Mouse (Mus musculus): Measurements from ENCODE around the gene Tgfbr3. TPM values are rescaled to one million over a fixed set of nuclear protein-coding genes. Genes with fewer than 3 reads are reported as not detected.
"Not testable (repeated sequence)": the region's sequence is repeated elsewhere in the genome, so short reads cannot be mapped to it uniquely, and the experiment has no call there.

Tgfbr3 gene
- polyA plus RNA-seq, 1 experiment from 2014 or later = 6.1 TPM

- Histone ChIP-seq H3K4me2 (no peak overlapping the region), H3K9ac (no peak overlapping the region), H3K9me3 (no peaks in the 10 kb centered on the region), H3K27me3 (no peaks in the 10 kb centered on the region), H3K36me3 (no peaks in the 10 kb centered on the region), H3K27ac (no peak overlapping the region), H3K4me1 (replicated peaks) (no peaks in the 10 kb centered on the region; the same call in 1 of the 2 replicates), H3K4me3 (no peak overlapping the region)
- 86% methylated on average over 9 of the region's 9 CpGs for WGBS
- no peak for ATAC-seq (ENCODE audit: low FRiP score)
Measured at GRCm38 (mm10) chr5:107229037-107229436, 60.4 kb downstream of the Tgfbr3 start.

DNA sequence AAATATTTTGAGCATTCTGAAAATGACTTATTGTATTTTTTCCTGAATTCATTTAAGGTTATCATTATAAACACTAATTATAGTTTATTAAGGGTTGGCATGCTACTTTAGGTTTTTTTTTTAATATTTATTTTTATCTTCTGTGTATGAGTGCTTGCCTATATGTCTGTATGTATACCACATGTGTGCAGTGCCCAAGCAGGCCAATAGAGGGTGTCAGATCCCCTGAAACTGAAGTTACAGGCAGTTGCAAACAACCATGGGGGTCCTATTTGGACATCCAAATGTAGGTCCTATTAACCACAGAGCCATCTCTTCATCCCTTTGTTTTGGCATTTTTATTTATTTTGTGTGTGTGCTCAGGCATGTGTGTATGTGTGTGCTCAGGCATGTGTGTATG lies 61.8 kb downstream of the Tgfbr3 start:
- Histone ChIP-seq H3K4me1 (replicated peaks) (peaks cover 7% of the 10 kb centered on the region), H3K27ac (no peak overlapping the region), H3K9ac (no peak overlapping the region), H3K4me3 (no peak overlapping the region), H3K9me3 (no peaks in the 10 kb centered on the region), H3K36me3 (no peaks in the 10 kb centered on the region), H3K27me3 (no peaks in the 10 kb centered on the region), H3K4me2 (no peak overlapping the region)
- no peak for ATAC-seq (ENCODE audit: low FRiP score)

GRCm38 (mm10) chr5:107224820-107225417 lies 64.5 kb downstream of the Tgfbr3 start:
- Histone ChIP-seq H3K4me2 (no peak overlapping the region), H3K27ac (no peak overlapping the region), H3K9me3 (no peaks in the 10 kb centered on the region), H3K9ac (no peak overlapping the region), H3K4me3 (no peak overlapping the region), H3K27me3 (0 out of 2 replicates have a peak, but pooled peaks cover 4% of the 10 kb centered on the region), H3K36me3 (no peaks in the 10 kb centered on the region), H3K4me1 (replicated peaks) (peaks cover 25% of the 10 kb centered on the region)
- ATAC-seq (ENCODE audit: low FRiP score) = no peak
- 81% methylated on average over 7 of the region's 7 CpGs for whole genome bisulfite sequencing

DNA sequence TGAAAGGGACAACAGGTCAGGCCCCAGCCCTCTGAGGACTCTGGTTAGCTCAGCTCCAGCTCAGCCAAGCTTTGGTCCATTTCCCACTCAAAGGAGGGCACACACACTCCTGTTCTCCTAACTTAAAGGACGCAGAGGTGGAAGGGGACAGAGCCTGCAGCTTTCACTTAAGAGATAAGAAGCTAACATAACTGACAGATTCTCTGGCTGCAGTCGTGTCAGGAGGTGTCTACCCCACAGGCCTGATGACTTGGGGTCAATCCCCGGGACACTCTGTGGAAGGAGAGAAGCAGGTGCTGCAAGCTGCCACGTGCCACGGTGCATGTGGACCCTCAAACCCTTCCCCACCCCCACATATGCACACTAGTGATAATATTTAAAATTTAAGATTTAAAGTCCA lies 65.3 kb downstream of the Tgfbr3 start:
- Histone ChIP-seq H3K27ac (no peak overlapping the region), H3K4me2 (no peak overlapping the region), H3K9me3 (no peaks in the 10 kb centered on the region), H3K27me3 (0 out of 2 replicates have a peak, but pooled peaks cover 4% of the 10 kb centered on the region), H3K36me3 (no peaks in the 10 kb centered on the region), H3K4me1 (replicated peaks) (peaks cover 25% of the 10 kb centered on the region), H3K4me3 (no peak overlapping the region), H3K9ac (no peak overlapping the region)
- ATAC-seq (ENCODE audit: low FRiP score) = no peak
- WGBS = 77% methylated on average over 5 of the region's 5 CpGs

DNA sequence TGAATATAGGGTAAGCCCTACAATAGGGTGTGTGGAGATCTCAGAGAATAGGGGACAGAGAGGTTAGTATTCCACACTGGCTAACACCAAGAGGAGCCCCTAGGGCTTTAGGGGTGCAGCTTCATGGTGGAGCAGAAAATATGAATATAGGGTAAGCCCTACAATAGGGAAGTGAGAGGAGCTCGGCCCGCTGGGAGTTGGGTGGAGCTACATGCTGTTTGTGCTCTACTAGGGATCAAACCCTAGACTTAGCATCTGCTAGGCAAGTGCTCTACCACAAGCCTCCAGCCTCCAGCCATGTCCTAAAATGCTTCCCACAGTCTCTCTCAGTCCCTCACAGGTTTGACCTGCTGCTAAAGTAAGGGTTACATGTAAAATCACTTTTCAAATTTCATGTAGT lies 65.9 kb downstream of the Tgfbr3 start:
- H3K4me2 ChIP-seq; H3K27ac ChIP-seq; H3K4me3 ChIP-seq; ATAC-seq (ENCODE audit: low FRiP score); H3K9ac ChIP-seq; H3K9me3 ChIP-seq; H3K36me3 ChIP-seq; H3K27me3 ChIP-seq: not testable (repeated sequence)
- peaks cover 25% of the 10 kb centered on the region for H3K4me1 ChIP-seq (replicated peaks)
- 97% methylated on average over 2 of the region's 2 CpGs for WGBS

- peak overlapping the region; percentile 74; the same call in 1 of the 2 replicates for H3K27ac ChIP-seq
- H3K9me3 ChIP-seq = no peaks in the 10 kb centered on the region
- no peak overlapping the region for H3K4me3 ChIP-seq
- 77% methylated on average over 9 of the region's 9 CpGs for WGBS
- peaks cover 25% of the 10 kb centered on the region for H3K4me1 ChIP-seq (replicated peaks)
- 0 out of 2 replicates have a peak, but pooled peaks cover 4% of the 10 kb centered on the region for H3K27me3 ChIP-seq
- no peaks in the 10 kb centered on the region for H3K36me3 ChIP-seq
- H3K4me2 ChIP-seq = no peak overlapping the region
- H3K9ac ChIP-seq = no peak overlapping the region
- ATAC-seq (ENCODE audit: low FRiP score) = no peak
Measured at GRCm38 (mm10) chr5:107223029-107223428, 66.4 kb downstream of the Tgfbr3 start.

DNA sequence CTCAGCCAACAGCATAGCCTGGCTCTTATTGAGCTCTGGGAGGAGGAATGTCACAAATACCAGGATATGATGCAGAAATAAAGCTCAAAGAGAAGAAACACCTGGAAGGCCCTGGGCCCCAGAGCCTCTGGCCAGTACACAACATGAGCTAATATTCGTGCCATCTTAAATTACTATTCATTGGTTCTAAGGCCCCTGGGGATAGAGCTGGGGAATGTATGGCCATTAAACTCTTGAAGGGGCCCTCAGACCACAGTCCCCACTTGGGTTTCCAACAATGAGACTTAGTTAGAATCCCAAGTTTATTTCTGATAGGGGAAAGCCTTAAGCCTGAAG lies 66.8 kb downstream of the Tgfbr3 start:
- ATAC-seq (ENCODE audit: low FRiP score) = no peak
- Histone ChIP-seq H3K4me3 (no peak overlapping the region), H3K9ac (no peak overlapping the region), H3K27me3 (0 out of 2 replicates have a peak, but pooled peaks cover 4% of the 10 kb centered on the region), H3K4me2 (0 out of 2 replicates have a peak overlapping the region, but pooled peaks have one; percentile 11), H3K4me1 (replicated peaks) (peaks cover 25% of the 10 kb centered on the region), H3K36me3 (no peaks in the 10 kb centered on the region), H3K27ac (peak overlapping the region; percentile 74; the same call in 1 of the 2 replicates), H3K9me3 (no peaks in the 10 kb centered on the region)
- 59% methylated on average over 1 of the region's 1 CpGs for WGBS

DNA sequence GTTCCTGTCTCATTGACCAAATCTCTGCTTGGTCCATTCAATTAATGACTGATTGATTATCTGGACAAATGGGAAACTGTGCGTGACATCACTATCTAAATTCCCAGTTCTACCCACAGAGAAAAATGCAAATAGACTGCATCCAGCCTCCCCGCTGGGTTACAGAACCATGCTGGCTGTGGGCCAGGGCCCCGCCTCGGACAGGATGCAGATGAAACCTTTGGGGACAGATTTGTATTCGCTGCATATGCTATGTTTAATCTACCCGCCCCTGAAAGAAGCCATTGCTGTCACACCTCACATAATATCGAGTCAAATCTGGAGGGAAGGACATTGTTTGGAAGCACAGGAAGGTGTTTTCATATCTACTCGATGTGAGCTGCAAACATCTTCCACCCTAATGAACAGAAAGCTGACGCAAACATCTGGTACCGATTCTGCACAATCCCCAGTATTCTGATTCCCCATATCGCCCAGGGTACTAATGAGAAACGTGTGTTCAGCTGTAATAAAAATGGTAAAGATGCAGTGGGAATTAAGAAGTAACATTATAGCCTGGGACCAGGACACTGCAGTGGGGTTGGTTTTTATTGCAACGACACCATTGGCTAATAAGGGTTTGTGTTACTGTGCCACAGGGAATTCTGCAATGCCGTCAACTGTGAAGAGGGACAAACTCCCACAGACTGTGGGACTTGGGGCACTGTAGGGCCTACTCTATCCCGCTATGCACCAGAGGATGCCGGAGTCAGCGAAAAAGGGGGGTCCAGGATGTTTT lies 67.3 kb downstream of the Tgfbr3 start:
- peak overlapping the region; percentile 26 for H3K4me2 ChIP-seq
- peaks cover 25% of the 10 kb centered on the region for H3K4me1 ChIP-seq (replicated peaks)
- H3K9me3 ChIP-seq = no peaks in the 10 kb centered on the region
- H3K4me3 ChIP-seq = no peak overlapping the region
- H3K27me3 ChIP-seq = 0 out of 2 replicates have a peak, but pooled peaks cover 4% of the 10 kb centered on the region
- H3K36me3 ChIP-seq = no peaks in the 10 kb centered on the region
- peak overlapping the region; percentile 74 for H3K27ac ChIP-seq
- H3K9ac ChIP-seq = no peak overlapping the region; the same call in 1 of the 2 replicates
- ATAC-seq (ENCODE audit: low FRiP score) = peak; percentile 54
- WGBS = 41% methylated on average over 17 of the region's 17 CpGs

DNA sequence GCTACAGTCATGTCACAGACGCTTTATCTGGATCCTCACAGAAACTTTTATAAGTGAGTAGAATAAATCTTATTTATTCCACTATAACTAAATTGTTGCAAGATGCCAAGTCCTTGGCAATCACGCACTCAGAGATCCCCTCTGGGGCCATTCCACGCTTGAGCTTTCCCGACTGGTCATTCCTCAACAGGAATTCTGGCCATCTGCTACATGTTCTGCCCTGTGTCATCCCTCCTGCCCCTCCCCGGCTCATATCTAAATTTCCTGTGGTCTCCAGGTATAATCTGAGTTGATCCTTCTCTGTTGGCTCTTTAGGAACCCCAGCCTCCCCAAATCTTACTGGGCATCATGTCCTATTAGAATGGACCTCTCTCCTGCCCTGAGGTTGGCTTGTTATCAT lies 68.5 kb downstream of the Tgfbr3 start:
- WGBS = 76% methylated on average over 5 of the region's 5 CpGs
- Histone ChIP-seq H3K27me3 (0 out of 2 replicates have a peak, but pooled peaks cover 4% of the 10 kb centered on the region), H3K9ac (no peak overlapping the region), H3K36me3 (no peaks in the 10 kb centered on the region), H3K4me3 (no peak overlapping the region), H3K4me1 (replicated peaks) (peaks cover 25% of the 10 kb centered on the region), H3K27ac (peak overlapping the region; percentile 74; the same call in 1 of the 2 replicates), H3K4me2 (no peak overlapping the region), H3K9me3 (no peaks in the 10 kb centered on the region)
- ATAC-seq (ENCODE audit: low FRiP score) = no peak

DNA sequence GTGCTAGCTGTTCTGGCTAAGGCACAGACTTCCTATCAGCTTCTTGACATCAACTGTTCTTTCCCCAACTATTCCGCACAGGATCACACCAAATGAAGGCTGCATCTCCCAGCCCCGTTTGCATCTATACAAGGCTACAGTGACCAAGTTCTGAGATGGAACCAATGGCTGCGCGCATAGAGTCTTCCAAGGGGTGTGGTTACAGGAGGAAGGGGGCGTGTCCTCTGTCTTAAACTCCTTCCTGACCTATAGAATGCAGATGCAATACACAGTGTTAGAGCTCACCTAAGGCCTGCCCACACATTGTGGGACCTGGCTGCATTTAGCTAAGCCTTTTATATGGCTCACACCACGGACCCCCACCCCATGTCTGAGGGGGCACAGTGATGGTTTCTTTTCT lies 69.5 kb downstream of the Tgfbr3 start:
- Histone ChIP-seq H3K9ac (no peak overlapping the region), H3K4me1 (replicated peaks) (peaks cover 25% of the 10 kb centered on the region), H3K27ac (no peak overlapping the region), H3K4me2 (no peak overlapping the region), H3K27me3 (0 out of 2 replicates have a peak, but pooled peaks cover 4% of the 10 kb centered on the region), H3K9me3 (no peaks in the 10 kb centered on the region), H3K36me3 (no peaks in the 10 kb centered on the region), H3K4me3 (no peak overlapping the region)
- ATAC-seq (ENCODE audit: low FRiP score) = no peak
- WGBS = 84% methylated on average over 6 of the region's 6 CpGs

DNA sequence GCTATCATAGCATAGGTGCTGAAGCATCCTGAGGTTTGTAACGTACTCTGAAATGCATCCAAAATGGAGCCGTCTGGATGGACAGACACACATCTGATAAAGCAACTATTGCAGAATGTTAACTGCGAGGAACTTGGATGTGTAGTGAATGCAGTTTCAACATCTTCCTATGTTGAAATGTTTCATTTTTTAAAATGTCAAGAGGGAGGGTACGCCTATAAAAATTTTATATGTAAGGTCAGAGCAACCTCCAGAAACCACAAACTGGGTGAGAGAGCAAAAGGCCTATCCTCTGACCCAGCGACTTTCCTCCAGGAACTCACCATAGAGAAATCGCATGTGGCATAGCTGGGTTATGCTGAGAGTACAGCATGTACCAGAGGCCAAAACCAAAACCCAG lies 70.1 kb downstream of the Tgfbr3 start:
- H3K36me3 ChIP-seq = no peaks in the 10 kb centered on the region
- 93% methylated on average over 6 of the region's 6 CpGs for whole genome bisulfite sequencing

DNA sequence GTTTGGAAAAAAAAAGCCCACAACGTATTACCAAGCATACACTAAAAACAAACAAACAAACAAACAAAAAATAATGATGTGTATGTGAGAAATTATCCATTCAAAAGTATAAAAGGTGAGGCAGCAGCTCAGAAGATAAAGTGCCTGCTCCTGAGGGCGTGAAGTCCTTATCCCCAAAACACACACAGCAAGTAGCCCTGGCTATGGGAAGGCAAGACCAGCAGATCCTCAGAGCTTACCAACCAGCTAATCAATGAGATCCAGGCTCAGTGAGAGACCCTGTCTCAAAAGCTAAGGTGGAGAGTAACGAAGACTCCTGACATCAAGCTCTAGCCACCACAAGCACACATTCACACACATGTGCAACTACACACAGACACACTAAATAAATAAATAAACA lies 70.8 kb downstream of the Tgfbr3 start:
- 0 out of 2 replicates have a peak, but pooled peaks cover 4% of the 10 kb centered on the region for H3K27me3 ChIP-seq
- WGBS = 84% methylated on average over 3 of the region's 3 CpGs
- no peaks in the 10 kb centered on the region for H3K9me3 ChIP-seq
- H3K36me3 ChIP-seq = no peaks in the 10 kb centered on the region
- H3K27ac ChIP-seq = no peak overlapping the region
- no peak overlapping the region for H3K4me3 ChIP-seq
- peaks cover 25% of the 10 kb centered on the region for H3K4me1 ChIP-seq (replicated peaks)
- no peak overlapping the region for H3K4me2 ChIP-seq
- no peak overlapping the region for H3K9ac ChIP-seq
- no peak for ATAC-seq (ENCODE audit: low FRiP score)

More for the DNA sequence above, 70.1 kb downstream of the Tgfbr3 start:
- H3K27me3 ChIP-seq = 0 out of 2 replicates have a peak, but pooled peaks cover 4% of the 10 kb centered on the region
- no peaks in the 10 kb centered on the region for H3K9me3 ChIP-seq
- H3K4me3 ChIP-seq = no peak overlapping the region
- no peak overlapping the region for H3K27ac ChIP-seq
- no peak overlapping the region for H3K9ac ChIP-seq
- H3K4me2 ChIP-seq = no peak overlapping the region
- peaks cover 25% of the 10 kb centered on the region for H3K4me1 ChIP-seq (replicated peaks)
- no peak for ATAC-seq (ENCODE audit: low FRiP score)

Data from hindbrain, embryonic 13.5 days (tissue).